Mouse (Mus musculus): ENCODE measurements around the gene Ankrd39. TPM values are rescaled to one million over a fixed set of nuclear protein-coding genes. Genes with fewer than 3 reads are reported as not detected.
A peak's percentile ranks its signal among the peaks of the same experiment; 100 is the strongest.

Gene Ankrd39
- total RNA-seq, 2 experiments from 2014 or later: 19.8 to 23.1 TPM

GRCm38 (mm10) chr1:36531461-36531860 is 15.8 kb downstream of the Ankrd39 start:
- DNase-seq (ENCODE audit: low spot score in 2 of 2): no peak

- DNase-seq (ENCODE audit: low spot score in 2 of 2): no peak
Observed at GRCm38 (mm10) chr1:36530962-36531361, 16.3 kb downstream of the Ankrd39 start.

- DNase-seq (ENCODE audit: low spot score in 2 of 2): no peak
Observed at GRCm38 (mm10) chr1:36530485-36530884, 16.8 kb downstream of the Ankrd39 start.

- no peak for DNase-seq (ENCODE audit: low spot score in 2 of 2)
Observed at GRCm38 (mm10) chr1:36529875-36530274, 17.4 kb downstream of the Ankrd39 start.

- no peak for DNase-seq (ENCODE audit: low spot score in 2 of 2)
Observed at GRCm38 (mm10) chr1:36529274-36529673, 18.0 kb downstream of the Ankrd39 start.

GRCm38 (mm10) chr1:36528351-36528750 is 18.9 kb downstream of the Ankrd39 start:
- DNase-seq (ENCODE audit: low spot score in 2 of 2): no peak

GRCm38 (mm10) chr1:36526903-36527302 is 20.3 kb downstream of the Ankrd39 start:
- DNase-seq (ENCODE audit: low spot score in 2 of 2): no peak

GRCm38 (mm10) chr1:36525774-36526173 is 21.5 kb downstream of the Ankrd39 start:
- DNase-seq (ENCODE audit: low spot score in 2 of 2): no peak

- DNase-seq (ENCODE audit: low spot score in 2 of 2): no peak
Observed at GRCm38 (mm10) chr1:36524058-36524457, 23.2 kb downstream of the Ankrd39 start.

- no peak for DNase-seq (ENCODE audit: low spot score in 2 of 2)
Observed at GRCm38 (mm10) chr1:36523332-36524013, 23.8 kb downstream of the Ankrd39 start.

GRCm38 (mm10) chr1:36522210-36522609 is 25.0 kb downstream of the Ankrd39 start:
- no peak for DNase-seq (ENCODE audit: low spot score in 2 of 2)

GRCm38 (mm10) chr1:36519626-36520025 is 27.6 kb downstream of the Ankrd39 start:
- DNase-seq (ENCODE audit: low spot score in 2 of 2): no peak

GRCm38 (mm10) chr1:36518259-36518658 is 29.0 kb downstream of the Ankrd39 start:
- no peak for DNase-seq (ENCODE audit: low spot score in 2 of 2)

GRCm38 (mm10) chr1:36513718-36514117 is 33.5 kb downstream of the Ankrd39 start:
- no peak for DNase-seq (ENCODE audit: low spot score in 2 of 2)

GRCm38 (mm10) chr1:36513310-36513709 is 33.9 kb downstream of the Ankrd39 start:
- no peak for DNase-seq (ENCODE audit: low spot score in 2 of 2)

- DNase-seq (ENCODE audit: low spot score in 2 of 2): no peak
Observed at GRCm38 (mm10) chr1:36512966-36513280, 34.3 kb downstream of the Ankrd39 start.

- DNase-seq (ENCODE audit: low spot score in 2 of 2): no peak
Observed at GRCm38 (mm10) chr1:36512089-36512965, 34.9 kb downstream of the Ankrd39 start.

- peak; percentile 99 to 100 for DNase-seq (ENCODE audit: low spot score in 2 of 2)
Observed at GRCm38 (mm10) chr1:36511289-36512021, 35.8 kb downstream of the Ankrd39 start, which contains the start of gene Cnnm3. Gene Cnnm3 (plus strand): TSS chr1:36511867.

- DNase-seq (ENCODE audit: low spot score in 2 of 2): no peak
Observed at GRCm38 (mm10) chr1:36508238-36508637, 39.0 kb downstream of the Ankrd39 start.

- DNase-seq (ENCODE audit: low spot score in 2 of 2): no peak
Observed at GRCm38 (mm10) chr1:36501261-36501660, 46.0 kb downstream of the Ankrd39 start.

- DNase-seq (ENCODE audit: low spot score in 2 of 2): no peak
Observed at GRCm38 (mm10) chr1:36497312-36497711, 49.9 kb downstream of the Ankrd39 start.

- no peak for DNase-seq (ENCODE audit: low spot score in 2 of 2)
Observed at GRCm38 (mm10) chr1:36496719-36497118, 50.5 kb downstream of the Ankrd39 start.
